Mouse (Mus musculus): ENCODE data around the gene Hdc.

The Hdc gene

DNA sequence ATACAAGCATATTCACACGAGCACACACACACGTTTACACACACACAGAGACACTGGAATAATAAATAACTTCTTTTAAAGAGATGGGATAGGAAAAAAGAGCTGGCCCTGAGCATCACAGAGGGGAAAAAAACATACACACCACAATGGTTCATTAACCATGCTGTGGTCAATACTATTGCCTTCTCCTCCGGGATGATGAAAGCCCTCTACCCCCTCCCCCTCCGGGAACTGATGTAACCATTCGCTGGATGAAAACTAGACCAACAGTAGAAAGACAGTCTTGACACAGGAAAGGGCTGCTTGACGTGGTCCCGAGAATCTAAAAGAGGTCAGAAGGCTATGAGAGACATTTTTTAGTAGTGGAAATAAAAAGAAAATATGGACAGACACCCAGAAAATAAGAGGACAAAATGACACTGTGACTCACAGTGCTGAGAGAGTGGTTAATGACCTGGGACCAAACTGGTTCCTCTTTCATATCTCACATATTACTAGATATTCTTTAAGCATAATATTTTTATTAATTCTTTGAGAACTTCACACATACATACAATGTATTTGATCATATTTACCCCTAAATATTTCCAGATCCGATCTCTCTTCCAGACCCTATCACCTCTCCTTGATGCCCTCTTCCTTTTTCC is 67.7 kb downstream of the Hdc start:
- DNase-seq: no peak

- DNase-seq: no peak
Observed at GRCm38 (mm10) chr2:126549681-126550080, 69.4 kb downstream of the Hdc start.

DNA sequence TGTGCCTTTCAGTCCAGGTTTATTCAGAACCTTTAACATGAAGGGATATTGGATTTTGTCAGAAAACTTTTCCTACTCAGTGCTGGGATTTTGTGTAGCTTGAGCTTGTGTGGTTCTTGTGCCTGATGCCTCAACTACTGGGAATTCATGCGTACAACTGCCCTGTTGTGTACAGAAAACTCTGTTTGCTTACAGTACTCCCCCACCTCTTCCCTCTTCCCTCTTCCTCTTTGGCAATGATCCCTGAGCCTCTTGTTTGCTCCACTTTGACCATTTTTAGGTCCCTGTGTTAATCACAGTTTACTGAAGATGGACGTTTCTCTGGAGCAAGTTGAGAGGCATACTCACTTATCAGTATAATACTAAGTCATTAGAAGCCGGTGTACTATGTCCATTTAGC is 72.7 kb downstream of the Hdc start:
- no peak for DNase-seq

DNA sequence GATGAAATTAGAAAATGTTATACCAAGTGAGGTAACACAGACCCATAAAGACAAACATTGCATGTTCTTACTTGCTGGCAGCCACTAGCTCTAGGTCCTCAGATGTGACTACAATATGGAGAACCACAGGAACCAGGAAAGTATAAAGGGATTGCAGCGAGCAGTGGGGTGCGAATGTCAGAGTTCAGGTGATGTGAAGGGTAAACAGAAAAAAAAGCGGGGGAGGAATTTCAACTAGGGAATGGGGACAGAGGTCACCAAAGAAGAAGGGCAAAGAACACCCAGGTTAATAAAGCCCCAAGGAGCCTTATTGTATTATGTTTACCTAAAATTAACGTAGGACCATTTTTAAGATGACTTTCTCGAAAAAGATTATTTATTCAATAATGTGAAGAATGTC is 73.8 kb downstream of the Hdc start:
- DNase-seq: no peak
